Mouse (Mus musculus) liver, embryonic 14 days (tissue): Measurements from ENCODE around the gene Gsap. TPM values are rescaled to one million over a fixed set of nuclear protein-coding genes. Genes with fewer than 3 reads are reported as not detected.

Source experiments
- polyA plus RNA-seq: library from polyadenylated mRNA; depleted of rRNA; stranded (reverse); fragments of >200 nt; gene quantifications from 2 replicates; pipeline ENCODE4 v1.2.3, GENCODE M21; 2012; rRNA removed

The Gsap gene
- polyA plus RNA-seq = 1.1 and 1.5 TPM in 2 replicates

GRCm38 (mm10) chr5:21185764-21186685 lies at the start of gene Gsap:
Gene Gsap (plus strand): TSS chr5:21186255.

Other genes with a start within 250 kb of the Gsap start
- 5.0 and 5.3 TPM in 2 replicates for gene Rsbn1l, start 229.9 kb upstream of the Gsap start, polyA plus RNA-seq
- 19.7 and 20.2 TPM in 2 replicates for gene Ptpn12, start 130.3 kb upstream of the Gsap start, polyA plus RNA-seq
- 0.93 and 1.3 TPM in 2 replicates for gene Fgl2, start 186.4 kb downstream of the Gsap start, polyA plus RNA-seq
- 0.01 TPM in 1 of 2 replicates, not detected in the other for gene Ccdc146, start 238.4 kb downstream of the Gsap start, polyA plus RNA-seq
- 1.7 and 2.0 TPM in 2 replicates for gene Fam185a, start 238.7 kb downstream of the Gsap start, polyA plus RNA-seq